ENCODE assay signal across 9 mouse cellular contexts in genomic region chr17:35697759-35698500, GRCm38 (mm10). TPM values are rescaled to one million over a fixed set of nuclear protein-coding genes. Genes with fewer than 3 reads are reported as not detected.
DNase-seq lines count a peak whose midpoint lies in the region; ATAC-seq and TF ChIP-seq lines count a peak whose summit lies in the region.
"Had no signal": no experiment of that assay in that cellular context is flagged by ENCODE, and none has a peak within 500 bp of the region (broad histone marks: within the 10 kb centered on the region; RNA-seq: fewer than 3 reads in every experiment).

No protein-coding gene starts in this region.

- no peak for DNase-seq in lung, postnatal 36 days
- peak; percentile 94 for DNase-seq in brain, embryonic 14.5 days (ENCODE audit: low read depth)
- peak; percentile 37 for DNase-seq in right cerebral cortex, postnatal 25 days
- no peak for DNase-seq in gastrocnemius, postnatal 36 days

- peak overlapping the region; percentile 30 for H3K4me3 ChIP-seq in lung, embryonic 15.5 days
- peak overlapping the region; percentile 35 for H3K4me3 ChIP-seq in forebrain, embryonic 12.5 days (replicated peaks)
- H3K4me3 ChIP-seq in intestine, embryonic 15.5 days (replicated peaks) = peak overlapping the region; percentile 35
- H3K4me3 ChIP-seq in limb, embryonic 15.5 days = peak overlapping the region; percentile 37
- H3K4me3 ChIP-seq: megakaryocyte, embryonic 14.5 days had no signal

- TF ChIP-seq POLR2A in brain, embryonic 14.5 days (IDR thresholded peaks at IDR 0.05; ENCODE audit: borderline replicate concordance, extremely low read depth, insufficient read depth, insufficient read length, poor library complexity, severe bottlenecking) = peak; percentile 47; the same call in 1 of the 2 replicates

- H3K4me1 ChIP-seq in lung, embryonic 15.5 days = peaks cover 52% of the 10 kb centered on the region
- H3K4me1 ChIP-seq in forebrain, embryonic 12.5 days = peaks cover 45% of the 10 kb centered on the region
- H3K4me1 ChIP-seq in intestine, embryonic 15.5 days (replicated peaks) = peaks cover 38% of the 10 kb centered on the region
- H3K4me1 ChIP-seq in limb, embryonic 15.5 days = peaks cover 57% of the 10 kb centered on the region

- peak overlapping the region; percentile 54 for H3K4me2 ChIP-seq in lung, embryonic 15.5 days
- peak overlapping the region; percentile 88 for H3K4me2 ChIP-seq in forebrain, embryonic 12.5 days
- H3K4me2 ChIP-seq in intestine, embryonic 15.5 days (replicated peaks) = peak overlapping the region; percentile 73
- peak overlapping the region; percentile 56 for H3K4me2 ChIP-seq in limb, embryonic 15.5 days

- no peak for ATAC-seq in lung, embryonic 15.5 days (ENCODE audit: borderline replicate concordance, extremely low read depth, low FRiP score, low TSS enrichment)
- ATAC-seq in forebrain, embryonic 12.5 days (ENCODE audit: low FRiP score) = peak; percentile 67
- ATAC-seq in intestine, embryonic 15.5 days = peak; percentile 61
- peak; percentile 27 for ATAC-seq in limb, embryonic 15.5 days (ENCODE audit: insufficient number of reproducible peaks, low FRiP score, low TSS enrichment, low read depth)

- intact Hi-C loops in gastrocnemius, postnatal 36 days (cut with DNase I) = no loop called here

- no peak for TF ChIP-seq CTCF in brain, embryonic 14.5 days (IDR thresholded peaks at IDR 0.05; ENCODE audit: borderline replicate concordance, extremely low read depth, insufficient read depth, insufficient read length)

- peak overlapping the region; percentile 38; the same call in 1 of the 2 replicates for H3K9ac ChIP-seq in lung, embryonic 15.5 days
- H3K9ac ChIP-seq in forebrain, embryonic 12.5 days = peak overlapping the region; percentile 60
- peak overlapping the region; percentile 41 for H3K9ac ChIP-seq in intestine, embryonic 15.5 days
- peak overlapping the region; percentile 50 for H3K9ac ChIP-seq in limb, embryonic 15.5 days

- 7% methylated on average over 16 of the region's 16 CpGs for WGBS in lung, embryonic 15.5 days
- WGBS in forebrain, embryonic 12.5 days = 4% methylated on average over 16 of the region's 16 CpGs
- WGBS in intestine, embryonic 15.5 days = 3% methylated on average over 16 of the region's 16 CpGs
- WGBS in limb, embryonic 15.5 days = 9% methylated on average over 16 of the region's 16 CpGs

- no peaks in the 10 kb centered on the region for H3K9me3 ChIP-seq in lung, embryonic 15.5 days
- H3K9me3 ChIP-seq in forebrain, embryonic 12.5 days = no peaks in the 10 kb centered on the region
- H3K9me3 ChIP-seq in intestine, embryonic 15.5 days = no peaks in the 10 kb centered on the region
- no peaks in the 10 kb centered on the region for H3K9me3 ChIP-seq in limb, embryonic 15.5 days

- peaks cover 18% of the 10 kb centered on the region; the same call in 1 of the 2 replicates for H3K36me3 ChIP-seq in lung, embryonic 15.5 days
- H3K36me3 ChIP-seq in forebrain, embryonic 12.5 days (replicated peaks) = peaks cover 30% of the 10 kb centered on the region
- H3K36me3 ChIP-seq in intestine, embryonic 15.5 days = peaks cover 18% of the 10 kb centered on the region
- H3K36me3 ChIP-seq in limb, embryonic 15.5 days = peaks cover 19% of the 10 kb centered on the region

- H3K27me3 ChIP-seq in lung, embryonic 15.5 days = no peaks in the 10 kb centered on the region
- no peaks in the 10 kb centered on the region for H3K27me3 ChIP-seq in forebrain, embryonic 12.5 days
- no peaks in the 10 kb centered on the region for H3K27me3 ChIP-seq in intestine, embryonic 15.5 days (replicated peaks)
- no peaks in the 10 kb centered on the region for H3K27me3 ChIP-seq in limb, embryonic 15.5 days

- H3K27ac ChIP-seq in lung, embryonic 15.5 days = peak overlapping the region; percentile 81
- peak overlapping the region; percentile 99 for H3K27ac ChIP-seq in forebrain, embryonic 12.5 days
- peak overlapping the region; percentile 88 for H3K27ac ChIP-seq in intestine, embryonic 15.5 days
- peak overlapping the region; percentile 80 for H3K27ac ChIP-seq in limb, embryonic 15.5 days

RNA-seq across cellular contexts. Expression of gene Ddr1, which starts 6.5 kb away (rescaled TPM):
- 46.8 and 51.9 TPM in 2 replicates for polyA plus RNA-seq in lung, embryonic 15.5 days (2015; fragmentation: Nextera tagmentation; extraction: Ambion mirVana)
- 99.6 and 112 TPM in 2 replicates for polyA plus RNA-seq in brain, embryonic 14.5 days (2012; rRNA removed)
- 176 and 185 TPM in 2 replicates for polyA plus RNA-seq in forebrain, embryonic 12.5 days (2016; fragmentation: Nextera tagmentation; extraction: Ambion mirVana)
- 54.0 and 54.2 TPM in 2 replicates for polyA plus RNA-seq in intestine, embryonic 15.5 days (2015; fragmentation: Nextera tagmentation; extraction: Ambion mirVana)
- polyA plus RNA-seq in limb, embryonic 15.5 days (2015; fragmentation: Nextera tagmentation; extraction: Ambion mirVana) = 81.7 and 85.2 TPM in 2 replicates
- 10 to 100 TPM; 12.7 to 15.0 TPM for total RNA-seq in gastrocnemius, postnatal 36 days (2021)

RNA-seq across cellular contexts. Expression of gene Gtf2h4, which starts 24.4 kb away (rescaled TPM):
- 48.8 and 49.9 TPM in 2 replicates for polyA plus RNA-seq in lung, embryonic 15.5 days (2015; fragmentation: Nextera tagmentation; extraction: Ambion mirVana)
- polyA plus RNA-seq in brain, embryonic 14.5 days (2012; rRNA removed) = 28.8 and 40.8 TPM in 2 replicates
- polyA plus RNA-seq in forebrain, embryonic 12.5 days (2016; fragmentation: Nextera tagmentation; extraction: Ambion mirVana) = 39.0 and 40.7 TPM in 2 replicates
- polyA plus RNA-seq in intestine, embryonic 15.5 days (2015; fragmentation: Nextera tagmentation; extraction: Ambion mirVana) = 43.8 TPM in 2 replicates
- 36.2 and 42.2 TPM in 2 replicates for polyA plus RNA-seq in limb, embryonic 15.5 days (2015; fragmentation: Nextera tagmentation; extraction: Ambion mirVana)
- 10 to 100 TPM; 15.3 to 19.0 TPM for total RNA-seq in gastrocnemius, postnatal 36 days (2021)

RNA-seq across cellular contexts. Expression of gene Vars2, which starts 30.5 kb away (rescaled TPM):
- polyA plus RNA-seq in lung, embryonic 15.5 days (2015; fragmentation: Nextera tagmentation; extraction: Ambion mirVana) = 20.7 and 22.4 TPM in 2 replicates
- polyA plus RNA-seq in brain, embryonic 14.5 days (2012; rRNA removed) = 36.8 and 40.6 TPM in 2 replicates
- 16.8 and 22.3 TPM in 2 replicates for polyA plus RNA-seq in forebrain, embryonic 12.5 days (2016; fragmentation: Nextera tagmentation; extraction: Ambion mirVana)
- polyA plus RNA-seq in intestine, embryonic 15.5 days (2015; fragmentation: Nextera tagmentation; extraction: Ambion mirVana) = 18.3 and 18.9 TPM in 2 replicates
- polyA plus RNA-seq in limb, embryonic 15.5 days (2015; fragmentation: Nextera tagmentation; extraction: Ambion mirVana) = 14.3 and 14.4 TPM in 2 replicates
- total RNA-seq in gastrocnemius, postnatal 36 days (2021) = 10 to 100 TPM; 12.5 to 12.9 TPM

RNA-seq across cellular contexts. Expression of gene Mucl3, which starts 54.4 kb away (rescaled TPM):
- 1.2 and 1.3 TPM in 2 replicates for polyA plus RNA-seq in lung, embryonic 15.5 days (2015; fragmentation: Nextera tagmentation; extraction: Ambion mirVana)
- 0.05 and 0.11 TPM in 2 replicates for polyA plus RNA-seq in brain, embryonic 14.5 days (2012; rRNA removed)
- polyA plus RNA-seq in forebrain, embryonic 12.5 days (2016; fragmentation: Nextera tagmentation; extraction: Ambion mirVana) = 0.09 TPM in 1 of 2 replicates, not detected in the other
- polyA plus RNA-seq in intestine, embryonic 15.5 days (2015; fragmentation: Nextera tagmentation; extraction: Ambion mirVana) = 0.39 and 0.44 TPM in 2 replicates
- 0.09 and 0.10 TPM in 2 replicates for polyA plus RNA-seq in limb, embryonic 15.5 days (2015; fragmentation: Nextera tagmentation; extraction: Ambion mirVana)
- not detected for total RNA-seq in gastrocnemius, postnatal 36 days (2021)

Comparison
In these comparisons a context has a peak if more than half of its experiments do, and no peak if none do; other contexts are left out.
1. DNase-seq: peak in brain, embryonic 14.5 days (single experiment) and right cerebral cortex, postnatal 25 days (single experiment); none in lung, postnatal 36 days (single experiment) and gastrocnemius, postnatal 36 days (0 of 2).
2. Peak in every context shown above with its lines, with median percentiles within 50 percentile points of each other: H3K27ac ChIP-seq, H3K4me2 ChIP-seq, H3K4me3 ChIP-seq and H3K9ac ChIP-seq.